Mouse (Mus musculus) hindbrain, embryonic 11.5 days (tissue): Measurements from ENCODE around the gene Chchd2. TPM values are rescaled to one million over a fixed set of nuclear protein-coding genes. Genes with fewer than 3 reads are reported as not detected.

Experiments used
- ATAC-seq: fragments of 200-750 bp; cut with Nextera tagmentation; 2 replicates; pipeline ENCODE4 v1.8.0; 2017; ENCODE audit warnings: mild to moderate bottlenecking, moderate TSS enrichment, moderate library complexity; ENCODE audit not compliant: low FRiP score
- DNase-seq: peaks from one replicate; pipeline ENCODE4 v3.0.0-alpha.2; 2015; ENCODE audit warnings: low spot score
- H3K27ac ChIP-seq: fragments of 300-500 bp; sonication (generic); 2 replicates; pipeline ENCODE4 v1.5.1; 2014; ENCODE audit warnings: mild to moderate bottlenecking, low read depth, low read length
- H3K27me3 ChIP-seq: fragments of 300-500 bp; sonication (generic); 2 replicates; pipeline ENCODE4 v1.6.1; 2014; ENCODE audit warnings: mild to moderate bottlenecking, low read length, moderate library complexity, mixed read lengths; ENCODE audit not compliant: control insufficient read depth, insufficient read depth
- H3K36me3 ChIP-seq: fragments of 300-500 bp; sonication (generic); 2 replicates; pipeline ENCODE4 v1.6.1; 2014; ENCODE audit warnings: mild to moderate bottlenecking, low read length, moderate library complexity, mixed read lengths; ENCODE audit not compliant: control insufficient read depth, insufficient read depth
- H3K4me1 ChIP-seq: fragments of 300-500 bp; sonication (generic); replicated peaks from 2 replicates; pipeline ENCODE4 v1.6.1; 2014; ENCODE audit warnings: low read length, mixed read lengths; ENCODE audit not compliant: control insufficient read depth, insufficient read depth
- H3K4me2 ChIP-seq: fragments of 300-500 bp; sonication (generic); replicated peaks from 2 replicates; pipeline ENCODE4 v1.6.1; 2014; ENCODE audit warnings: mild to moderate bottlenecking, low read depth, low read length
- H3K4me3 ChIP-seq: fragments of 300-500 bp; sonication (generic); 2 replicates; pipeline ENCODE4 v1.5.1; 2014; ENCODE audit warnings: low read depth, low read length
- H3K9ac ChIP-seq: fragments of 300-500 bp; sonication (generic); 2 replicates; pipeline ENCODE4 v1.6.1; 2014; ENCODE audit warnings: low read depth, low read length
- H3K9me3 ChIP-seq: fragments of 300-500 bp; sonication (generic); 2 replicates; pipeline ENCODE4 v1.6.1; 2016; ENCODE audit warnings: low read length; ENCODE audit not compliant: control insufficient read depth
- WGBS: fragments of 180-500 bp; shearing (Covaris S2); extraction: QIAGEN DNeasy Blood & Tissue Kit; methylation state at CpG from one replicate; pipeline ENCODE4 v1.1.7; 2014; 5-methylcytosine and 5-hydroxymethylcytosine counted together
- polyA plus RNA-seq: library from polyadenylated mRNA; unstranded; fragments of >200 nt; fragmentation: Nextera tagmentation; extraction: Ambion mirVana; gene quantifications from 2 replicates; pipeline ENCODE4 v1.2.1, GENCODE M21; 2014

Chchd2 gene
- polyA plus RNA-seq: 935 and 992 TPM in 2 replicates

- DNase-seq (peak; percentile 96), ATAC-seq (peak; percentile 100)
- H3K4me1 ChIP-seq: no peaks in the 10 kb centered on the region; the same call in 1 of the 2 replicates
- peak within 1 kb of the TSS; percentile 82 for H3K4me3 ChIP-seq
- no peaks in the 10 kb centered on the region for H3K27me3 ChIP-seq
- under 1% methylated on average over 46 of the region's 46 CpGs for WGBS
- H3K4me2 ChIP-seq: peak within 1 kb of the TSS; percentile 66
- H3K36me3 ChIP-seq: peaks cover 4% of the 10 kb centered on the region; the same call in 1 of the 2 replicates
- peak within 1 kb of the TSS; percentile 91 for H3K9ac ChIP-seq
- H3K9me3 ChIP-seq: no peaks in the 10 kb centered on the region
- H3K27ac ChIP-seq: peak within 1 kb of the TSS; percentile 90
Measured at GRCm38 (mm10) chr5:129886911-129887636, at the start of gene Chchd2. TSS of gene Chchd2 (minus strand) at chr5:129887470.

DNA sequence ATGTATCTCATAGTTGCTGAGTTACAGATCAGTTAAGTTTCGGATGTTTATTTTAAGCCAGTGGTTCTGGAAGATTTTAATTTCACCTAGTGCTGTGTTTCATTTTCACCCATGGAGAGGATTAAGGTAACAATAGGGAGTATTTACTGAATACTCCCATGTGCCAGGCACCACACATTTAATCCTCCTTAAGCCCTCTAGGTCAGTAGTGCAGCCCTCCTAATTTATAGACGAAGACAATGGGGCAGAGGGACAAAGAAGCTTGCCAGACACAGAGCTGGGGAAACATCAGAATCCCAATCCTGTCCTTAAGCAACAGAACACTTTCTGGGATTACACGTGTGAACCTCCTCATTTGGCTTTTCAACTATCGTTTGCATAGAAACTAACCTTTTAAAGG is 49.7 kb upstream of the Chchd2 start:
- Histone ChIP-seq H3K4me1 (no peaks in the 10 kb centered on the region), H3K9ac (no peak overlapping the region), H3K36me3 (no peaks in the 10 kb centered on the region), H3K27ac (no peak overlapping the region), H3K4me2 (no peak overlapping the region), H3K4me3 (no peak overlapping the region), H3K9me3 (no peaks in the 10 kb centered on the region), H3K27me3 (no peaks in the 10 kb centered on the region)
- no peak for ATAC-seq
- no peak for DNase-seq
- WGBS: 49% methylated on average over 4 of the region's 4 CpGs

DNA sequence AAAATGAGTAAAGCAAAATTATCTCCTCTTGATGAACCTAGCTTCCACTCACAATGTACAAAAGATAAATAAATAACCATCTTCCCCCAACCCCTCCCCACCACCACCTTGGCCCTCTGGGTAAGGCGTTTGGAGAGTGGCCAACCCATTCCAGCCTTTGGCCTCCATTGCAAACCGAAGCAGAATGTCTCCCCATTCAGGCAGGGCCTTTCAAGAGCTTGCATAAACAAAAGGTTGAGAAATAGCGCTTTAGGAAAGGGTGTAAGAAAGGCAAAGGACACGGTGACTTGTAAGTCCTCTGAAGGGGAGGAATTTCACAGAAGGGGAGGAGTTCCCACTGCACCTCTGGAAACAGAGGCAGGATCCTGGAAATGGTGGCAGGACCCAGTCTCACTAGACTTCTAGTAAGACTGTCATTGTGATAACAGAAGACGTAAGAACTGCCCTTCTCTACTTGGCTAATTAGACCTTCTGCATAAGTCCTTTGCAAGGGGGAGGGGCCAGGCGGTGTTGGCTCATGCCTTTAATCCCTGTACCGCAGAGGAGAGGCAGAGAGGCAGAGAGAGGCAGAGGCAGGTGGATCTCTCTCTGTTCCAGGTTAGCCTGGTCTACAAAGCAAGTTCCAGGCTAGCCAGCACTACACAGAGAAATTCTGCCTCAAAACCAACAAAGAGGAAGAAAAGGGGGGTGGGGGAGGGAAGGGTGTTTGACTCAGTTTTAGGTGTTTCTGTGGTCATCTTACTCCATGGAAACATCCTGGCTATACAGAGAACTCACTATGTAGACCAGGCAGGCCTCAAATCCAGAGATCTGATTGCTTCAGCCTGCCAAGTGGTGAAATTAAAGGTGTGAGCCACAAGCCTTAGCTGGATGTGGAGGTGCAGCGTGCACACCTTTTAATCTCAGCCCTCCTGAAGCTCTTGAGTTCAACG is 42.9 kb upstream of the Chchd2 start:
- no peak overlapping the region for H3K4me3 ChIP-seq
- DNase-seq (no peak), ATAC-seq (no peak)
- H3K9me3 ChIP-seq: no peaks in the 10 kb centered on the region
- H3K27me3 ChIP-seq: no peaks in the 10 kb centered on the region
- no peaks in the 10 kb centered on the region for H3K4me1 ChIP-seq
- no peak overlapping the region for H3K27ac ChIP-seq
- H3K36me3 ChIP-seq: no peaks in the 10 kb centered on the region
- H3K4me2 ChIP-seq: no peak overlapping the region
- 57% methylated on average over 9 of the region's 9 CpGs for WGBS
- H3K9ac ChIP-seq: no peak overlapping the region

GRCm38 (mm10) chr5:129925933-129926332 is 38.7 kb upstream of the Chchd2 start:
- Histone ChIP-seq H3K9ac (no peak overlapping the region), H3K27ac (no peak overlapping the region), H3K27me3 (no peaks in the 10 kb centered on the region), H3K4me2 (no peak overlapping the region), H3K4me3 (no peak overlapping the region), H3K36me3 (no peaks in the 10 kb centered on the region), H3K4me1 (no peaks in the 10 kb centered on the region), H3K9me3 (no peaks in the 10 kb centered on the region)
- DNase-seq (no peak), ATAC-seq (no peak)
- WGBS: 86% methylated on average over 5 of the region's 5 CpGs

DNA sequence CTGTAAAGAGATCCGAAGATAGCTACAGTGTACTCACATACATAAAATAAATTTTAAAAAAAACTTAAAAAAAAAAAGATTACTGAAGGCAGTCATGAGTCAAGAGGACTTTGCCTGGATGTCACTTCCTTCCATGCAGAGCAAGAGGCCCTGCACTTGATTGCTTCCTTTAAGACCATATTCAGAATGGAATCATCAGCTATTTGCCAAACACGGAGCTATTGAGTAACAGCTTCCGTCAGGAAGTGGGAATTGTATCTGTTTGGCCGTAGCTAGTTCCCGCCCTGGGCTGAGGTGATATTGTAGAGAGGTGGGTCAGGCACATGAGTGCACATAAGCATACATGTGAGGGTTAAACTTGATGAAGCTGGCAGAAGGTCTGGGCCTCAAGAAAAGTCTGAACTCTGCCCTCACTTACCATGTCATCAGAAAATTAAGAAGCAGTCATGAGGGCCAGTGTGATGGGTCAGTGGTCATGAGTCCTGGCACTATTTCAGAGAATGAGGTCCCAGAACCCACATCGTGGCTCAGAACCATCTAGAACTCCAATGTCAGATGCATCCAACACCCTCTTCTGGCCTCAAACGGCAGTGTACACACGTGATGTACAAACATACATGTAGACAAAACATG is 37.7 kb upstream of the Chchd2 start:
- Histone ChIP-seq H3K27ac (no peak overlapping the region), H3K4me2 (no peak overlapping the region), H3K4me3 (no peak overlapping the region), H3K9ac (no peak overlapping the region), H3K9me3 (no peaks in the 10 kb centered on the region), H3K27me3 (no peaks in the 10 kb centered on the region), H3K36me3 (no peaks in the 10 kb centered on the region), H3K4me1 (no peaks in the 10 kb centered on the region)
- 87% methylated on average over 8 of the region's 8 CpGs for WGBS
- DNase-seq (no peak), ATAC-seq (no peak)

- no peak overlapping the region for H3K9ac ChIP-seq
- H3K9me3 ChIP-seq: no peaks in the 10 kb centered on the region
- H3K27ac ChIP-seq: no peak overlapping the region
- H3K4me3 ChIP-seq: no peak overlapping the region
- WGBS: 93% methylated on average over 4 of the region's 4 CpGs
- H3K36me3 ChIP-seq: no peaks in the 10 kb centered on the region
- no peaks in the 10 kb centered on the region for H3K27me3 ChIP-seq
- ATAC-seq (no peak), DNase-seq (no peak)
- H3K4me1 ChIP-seq: no peaks in the 10 kb centered on the region
- H3K4me2 ChIP-seq: no peak overlapping the region
Measured at GRCm38 (mm10) chr5:129921972-129922371, 34.7 kb upstream of the Chchd2 start.

GRCm38 (mm10) chr5:129919320-129919719 is 32.0 kb upstream of the Chchd2 start:
- DNase-seq (no peak), ATAC-seq (no peak)
- Histone ChIP-seq H3K27me3 (no peaks in the 10 kb centered on the region), H3K4me2 (no peak overlapping the region), H3K4me1 (no peaks in the 10 kb centered on the region), H3K36me3 (no peaks in the 10 kb centered on the region), H3K9ac (no peak overlapping the region), H3K27ac (no peak overlapping the region), H3K4me3 (no peak overlapping the region), H3K9me3 (no peaks in the 10 kb centered on the region)
- 62% methylated on average over 8 of the region's 8 CpGs for WGBS

DNA sequence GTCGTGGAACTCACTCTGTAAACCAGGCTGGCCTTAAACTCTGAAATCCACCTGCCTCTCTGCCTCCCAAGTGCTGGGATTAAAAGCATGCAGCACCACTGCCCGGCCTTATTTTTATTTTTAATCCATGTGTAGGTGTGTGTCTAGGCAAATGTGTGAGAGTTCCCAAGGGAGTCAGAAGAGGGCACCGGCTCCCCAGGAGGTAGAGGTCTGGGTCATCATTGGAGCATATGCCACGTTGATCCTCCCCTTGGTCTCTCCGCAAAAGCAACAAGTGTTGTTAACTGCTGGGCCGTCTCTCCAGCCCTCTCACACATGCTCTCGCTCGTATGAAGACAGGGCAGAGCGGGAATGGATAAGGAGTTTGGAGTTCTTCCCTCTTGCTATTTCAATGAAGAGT is 31.5 kb upstream of the Chchd2 start:
- no peak overlapping the region for H3K9ac ChIP-seq
- 82% methylated on average over 9 of the region's 9 CpGs for WGBS
- no peak for DNase-seq

More for the DNA sequence above, 31.5 kb upstream of the Chchd2 start:
- no peak for ATAC-seq
- Histone ChIP-seq H3K27me3 (no peaks in the 10 kb centered on the region), H3K9me3 (no peaks in the 10 kb centered on the region), H3K4me3 (no peak overlapping the region), H3K4me1 (no peaks in the 10 kb centered on the region), H3K36me3 (no peaks in the 10 kb centered on the region), H3K4me2 (no peak overlapping the region), H3K27ac (no peak overlapping the region)
